Mouse (Mus musculus) heart, embryonic 11.5 days (tissue): Measurements from ENCODE around the gene Gm43518. TPM values are rescaled to one million over a fixed set of nuclear protein-coding genes. Genes with fewer than 3 reads are reported as not detected.

Experiments
- ATAC-seq: fragments of 200-750 bp; cut with Nextera tagmentation; replicated peaks from 2 replicates; pipeline ENCODE4 v1.8.0; 2017; ENCODE audit warnings: moderate library complexity; ENCODE audit not compliant: insufficient number of reproducible peaks, low FRiP score, low TSS enrichment
- H3K27ac ChIP-seq: fragments of 300-500 bp; sonication (generic); 2 replicates; pipeline ENCODE4 v1.5.1; 2014; ENCODE audit warnings: mild to moderate bottlenecking, low read depth, low read length
- H3K27me3 ChIP-seq: fragments of 300-500 bp; sonication (generic); 2 replicates; pipeline ENCODE4 v1.6.1; 2014; ENCODE audit warnings: mild to moderate bottlenecking, low read length, mixed read lengths; ENCODE audit not compliant: control insufficient read depth, insufficient read depth
- H3K36me3 ChIP-seq: fragments of 300-500 bp; sonication (generic); 2 replicates; pipeline ENCODE4 v1.6.1; 2014; ENCODE audit warnings: mild to moderate bottlenecking, low read length, moderate library complexity, mixed read lengths; ENCODE audit not compliant: control insufficient read depth, insufficient read depth
- H3K4me1 ChIP-seq: fragments of 300-500 bp; sonication (generic); 2 replicates; pipeline ENCODE4 v1.6.1; 2014; ENCODE audit warnings: low read length; ENCODE audit not compliant: control insufficient read depth, insufficient read depth
- H3K4me2 ChIP-seq: fragments of 300-500 bp; sonication (generic); 2 replicates; pipeline ENCODE4 v1.6.1; 2014; ENCODE audit warnings: mild to moderate bottlenecking, moderate library complexity
- H3K4me3 ChIP-seq: fragments of 300-500 bp; sonication (generic); 2 replicates; pipeline ENCODE4 v1.5.1; 2014; ENCODE audit warnings: low read depth, low read length
- H3K9ac ChIP-seq: fragments of 300-500 bp; sonication (generic); 2 replicates; pipeline ENCODE4 v1.6.1; 2014; ENCODE audit warnings: mild to moderate bottlenecking, low read depth, low read length, moderate library complexity
- H3K9me3 ChIP-seq: fragments of 300-500 bp; sonication (generic); replicated peaks from 2 replicates; pipeline ENCODE4 v1.6.1; 2016; ENCODE audit warnings: low read length; ENCODE audit not compliant: control insufficient read depth
- WGBS: fragments of 180-500 bp; shearing (Covaris S2); extraction: QIAGEN DNeasy Blood & Tissue Kit; methylation state at CpG from one replicate; pipeline ENCODE4 v1.1.7; 2014; ENCODE audit not compliant: insufficient replicate concordance; 5-methylcytosine and 5-hydroxymethylcytosine counted together
- polyA plus RNA-seq: library from polyadenylated mRNA; unstranded; fragments of >200 nt; fragmentation: Nextera tagmentation; extraction: Ambion mirVana; gene quantifications from 2 replicates; pipeline ENCODE4 v1.2.1, GENCODE M21; 2014

Gene Gm43518
- polyA plus RNA-seq, 1 experiment from 2014 or later, result 1.2 TPM

DNA sequence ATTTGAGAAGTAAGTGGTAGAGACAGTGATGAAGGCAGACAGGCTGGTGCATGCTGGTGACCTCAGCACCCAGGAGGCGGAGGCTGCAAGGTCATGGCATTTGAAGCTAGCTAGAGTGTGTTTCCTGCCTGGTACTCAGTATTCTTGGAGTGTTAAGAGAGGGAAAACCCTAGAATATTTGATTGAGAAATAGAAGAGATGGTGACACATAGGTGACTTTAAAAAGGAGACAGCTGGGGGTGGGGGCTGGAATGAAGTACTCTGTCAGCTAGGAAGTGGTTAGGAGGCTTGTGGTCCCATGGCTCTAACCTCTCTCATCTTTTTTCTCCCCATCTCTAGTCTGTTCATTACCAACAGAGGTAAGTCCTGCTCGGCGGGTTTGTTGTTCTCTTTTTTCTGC, 12.4 kb upstream of the Gm43518 start:
- Histone ChIP-seq H3K4me3 (no peak overlapping the region), H3K9me3 (no peaks in the 10 kb centered on the region), H3K27me3 (no peaks in the 10 kb centered on the region), H3K4me1 (peaks cover 3% of the 10 kb centered on the region), H3K9ac (no peak overlapping the region), H3K36me3 (peaks cover 12% of the 10 kb centered on the region), H3K27ac (no peak overlapping the region), H3K4me2 (no peak overlapping the region)
- WGBS, result 76% methylated on average over 3 of the region's 3 CpGs
- ATAC-seq, result no peak

GRCm38 (mm10) chr5:123922112-123922511, 5.1 kb upstream of the Gm43518 start:
- Histone ChIP-seq H3K27ac (no peak overlapping the region), H3K9me3 (no peaks in the 10 kb centered on the region), H3K4me1 (no peaks in the 10 kb centered on the region), H3K9ac (no peak overlapping the region), H3K36me3 (peaks cover 20% of the 10 kb centered on the region), H3K27me3 (no peaks in the 10 kb centered on the region), H3K4me3 (no peak overlapping the region), H3K4me2 (no peak overlapping the region)
- no peak for ATAC-seq
- WGBS, result 93% methylated on average over 6 of the region's 6 CpGs

DNA sequence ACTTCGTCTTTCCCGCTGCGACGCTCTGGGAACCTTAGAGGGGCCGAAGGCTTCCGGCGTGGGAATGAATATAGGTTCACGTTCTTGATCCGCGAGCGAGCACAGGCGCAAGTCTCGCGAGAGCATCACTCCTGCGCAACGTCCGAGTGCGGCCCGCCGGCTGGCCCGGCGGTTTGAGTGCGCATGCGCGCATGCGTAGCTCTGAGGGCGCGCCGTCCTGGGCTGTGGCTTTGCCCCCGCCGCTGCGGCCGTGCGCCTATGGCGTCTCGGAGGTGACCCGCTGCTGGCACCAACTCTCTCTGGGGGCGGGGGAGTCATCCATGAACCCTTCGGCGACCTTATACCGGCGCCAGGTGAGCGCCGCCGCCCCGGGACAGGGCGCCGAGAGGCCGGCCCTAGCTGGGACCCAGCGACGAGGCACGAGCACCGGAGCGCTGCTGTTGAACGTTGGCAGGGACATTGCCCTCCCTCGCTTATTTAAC, 3.3 kb downstream of the Gm43518 start, which contains the start of gene Ccdc62:
Gene Ccdc62 (plus strand): TSS at position 172 of the 482 bp plus-strand sequence.
- Histone ChIP-seq H3K27ac (peak within 1 kb of the TSS; percentile 87), H3K9me3 (no peaks in the 10 kb centered on the region), H3K27me3 (no peaks in the 10 kb centered on the region), H3K4me2 (peak within 1 kb of the TSS; percentile 88), H3K4me1 (peaks cover 7% of the 10 kb centered on the region; the same call in 1 of the 2 replicates), H3K9ac (peak within 1 kb of the TSS; percentile 97), H3K4me3 (peak within 1 kb of the TSS; percentile 77), H3K36me3 (peaks cover 16% of the 10 kb centered on the region)
- WGBS, result under 1% methylated on average over 56 of the region's 56 CpGs
- peak; percentile 93 for ATAC-seq

DNA sequence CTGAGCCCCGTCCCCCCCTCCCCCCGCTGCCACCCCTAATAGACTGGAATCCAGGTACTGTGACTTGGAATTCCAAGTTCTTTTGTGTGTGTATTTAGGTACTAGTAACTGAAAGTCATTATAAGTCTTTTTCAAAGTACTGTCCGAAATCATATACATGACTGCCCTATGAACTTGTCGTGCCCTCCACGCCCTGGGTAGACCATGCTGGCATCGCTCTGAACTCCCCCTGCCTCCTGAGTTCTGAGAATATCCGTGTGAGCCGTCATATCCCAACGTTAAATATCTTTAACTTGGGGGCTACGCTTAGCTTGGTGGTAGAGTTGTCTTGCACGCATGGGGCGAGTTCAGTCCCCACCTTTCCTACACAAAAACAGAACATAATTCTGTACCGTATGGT, 3.9 kb downstream of the Gm43518 start:
- Histone ChIP-seq H3K4me2 (peak overlapping the region; percentile 88), H3K9me3 (no peaks in the 10 kb centered on the region), H3K27ac (no peak overlapping the region), H3K4me1 (peaks cover 7% of the 10 kb centered on the region; the same call in 1 of the 2 replicates), H3K9ac (peak overlapping the region; percentile 97), H3K27me3 (no peaks in the 10 kb centered on the region), H3K4me3 (peak overlapping the region; percentile 77), H3K36me3 (peaks cover 15% of the 10 kb centered on the region)
- 48% methylated on average over 13 of the region's 13 CpGs for WGBS
- ATAC-seq, result no peak

- Histone ChIP-seq H3K4me1 (peaks cover 7% of the 10 kb centered on the region; the same call in 1 of the 2 replicates), H3K4me3 (no peak overlapping the region), H3K4me2 (no peak overlapping the region), H3K9me3 (no peaks in the 10 kb centered on the region), H3K27me3 (no peaks in the 10 kb centered on the region), H3K27ac (no peak overlapping the region), H3K9ac (no peak overlapping the region), H3K36me3 (peaks cover 5% of the 10 kb centered on the region)
- no peak for ATAC-seq
Measured at GRCm38 (mm10) chr5:123932927-123933326, 5.7 kb downstream of the Gm43518 start.

GRCm38 (mm10) chr5:123933556-123933955, 6.3 kb downstream of the Gm43518 start:
- H3K4me3 ChIP-seq, result no peak overlapping the region
- H3K4me1 ChIP-seq, result peaks cover 7% of the 10 kb centered on the region; the same call in 1 of the 2 replicates
- peak overlapping the region; percentile 63; the same call in 1 of the 2 replicates for H3K9ac ChIP-seq
- no peak overlapping the region for H3K27ac ChIP-seq
- ATAC-seq, result no peak
- peak overlapping the region; percentile 47; the same call in 1 of the 2 replicates for H3K4me2 ChIP-seq
- H3K36me3 ChIP-seq, result peaks cover 3% of the 10 kb centered on the region; the same call in 1 of the 2 replicates
- no peaks in the 10 kb centered on the region for H3K27me3 ChIP-seq
- no peaks in the 10 kb centered on the region for H3K9me3 ChIP-seq
- 86% methylated on average over 12 of the region's 12 CpGs for WGBS

DNA sequence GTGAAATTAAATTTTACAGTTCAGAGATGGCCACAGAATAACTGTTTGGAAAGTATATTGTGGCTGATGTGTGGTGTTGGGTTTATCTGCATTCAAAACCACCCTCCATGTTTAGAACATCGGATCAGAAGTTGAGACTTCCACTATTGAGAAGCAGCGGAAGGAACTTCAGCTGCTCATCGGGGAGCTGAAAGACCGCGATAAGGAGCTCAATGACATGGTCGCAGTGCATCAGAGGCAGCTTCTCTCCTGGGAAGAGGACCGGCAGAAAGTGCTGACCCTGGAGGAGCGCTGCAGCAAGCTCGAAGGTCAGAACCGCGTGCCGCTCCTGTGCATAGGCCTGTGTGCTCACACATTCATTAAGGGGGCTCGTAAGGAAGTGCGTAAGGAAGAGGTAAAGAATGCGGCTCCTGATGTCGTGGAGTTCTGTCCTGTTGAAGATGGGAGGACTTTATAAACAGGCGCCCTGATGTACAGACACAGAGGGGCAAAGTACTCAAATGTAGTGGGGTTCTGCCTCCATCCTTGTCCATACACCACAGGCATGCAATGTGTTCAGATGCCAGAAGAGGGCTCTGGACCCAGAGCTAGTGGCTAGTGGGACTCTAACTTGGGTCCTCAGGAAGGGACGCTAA, 6.9 kb downstream of the Gm43518 start:
- 25% methylated on average over 18 of the region's 18 CpGs for WGBS
- no peak for ATAC-seq
- H3K27ac ChIP-seq, result no peak overlapping the region
- no peaks in the 10 kb centered on the region for H3K9me3 ChIP-seq
- H3K4me2 ChIP-seq, result peak overlapping the region; percentile 47
- H3K4me1 ChIP-seq, result peaks cover 7% of the 10 kb centered on the region; the same call in 1 of the 2 replicates
- H3K9ac ChIP-seq, result peak overlapping the region; percentile 63
- H3K27me3 ChIP-seq, result no peaks in the 10 kb centered on the region
- no peaks in the 10 kb centered on the region; the same call in 1 of the 2 replicates for H3K36me3 ChIP-seq
- H3K4me3 ChIP-seq, result no peak overlapping the region

DNA sequence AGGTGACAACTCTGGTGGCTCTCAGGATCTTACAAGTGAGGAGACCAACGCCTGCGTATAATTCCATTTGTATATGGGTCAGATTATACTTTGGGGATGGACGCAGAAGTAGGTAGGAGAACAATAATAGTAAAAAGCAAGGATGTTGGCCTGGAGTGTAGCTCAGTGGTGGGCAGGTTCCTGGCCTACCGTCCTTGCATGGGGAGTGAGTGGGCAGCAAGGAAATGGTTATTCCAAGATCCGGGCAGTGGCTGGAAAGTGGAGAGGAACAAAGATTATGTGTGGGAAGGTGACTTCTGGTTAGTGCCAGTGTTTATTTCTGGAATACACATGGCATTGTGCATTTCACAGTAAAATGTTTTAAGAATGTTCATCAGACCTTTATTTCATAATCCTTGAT, 8.7 kb downstream of the Gm43518 start:
- Histone ChIP-seq H3K27ac (no peak overlapping the region), H3K4me2 (no peak overlapping the region), H3K9me3 (no peaks in the 10 kb centered on the region), H3K9ac (no peak overlapping the region), H3K36me3 (no peaks in the 10 kb centered on the region), H3K27me3 (no peaks in the 10 kb centered on the region), H3K4me3 (no peak overlapping the region), H3K4me1 (peaks cover 7% of the 10 kb centered on the region; the same call in 1 of the 2 replicates)
- ATAC-seq, result no peak
- 82% methylated on average over 5 of the region's 5 CpGs for WGBS

- no peak overlapping the region for H3K27ac ChIP-seq
- no peak for ATAC-seq
- no peaks in the 10 kb centered on the region for H3K36me3 ChIP-seq
- H3K4me2 ChIP-seq, result no peak overlapping the region
- WGBS, result 80% methylated on average over 5 of the region's 5 CpGs
- H3K4me3 ChIP-seq, result no peak overlapping the region
- H3K27me3 ChIP-seq, result no peaks in the 10 kb centered on the region
- H3K9ac ChIP-seq, result no peak overlapping the region
- H3K4me1 ChIP-seq, result peaks cover 2% of the 10 kb centered on the region; the same call in 1 of the 2 replicates
- no peaks in the 10 kb centered on the region for H3K9me3 ChIP-seq
Measured at GRCm38 (mm10) chr5:123938479-123938878, 11.3 kb downstream of the Gm43518 start.
